Mouse (Mus musculus): ENCODE data around the gene Olfr548-ps1.
"Not testable (repeated sequence)": the region's sequence is repeated elsewhere in the genome, so short reads cannot be mapped to it uniquely, and the experiment has no call there.

Olfr548-ps1 gene

DNA sequence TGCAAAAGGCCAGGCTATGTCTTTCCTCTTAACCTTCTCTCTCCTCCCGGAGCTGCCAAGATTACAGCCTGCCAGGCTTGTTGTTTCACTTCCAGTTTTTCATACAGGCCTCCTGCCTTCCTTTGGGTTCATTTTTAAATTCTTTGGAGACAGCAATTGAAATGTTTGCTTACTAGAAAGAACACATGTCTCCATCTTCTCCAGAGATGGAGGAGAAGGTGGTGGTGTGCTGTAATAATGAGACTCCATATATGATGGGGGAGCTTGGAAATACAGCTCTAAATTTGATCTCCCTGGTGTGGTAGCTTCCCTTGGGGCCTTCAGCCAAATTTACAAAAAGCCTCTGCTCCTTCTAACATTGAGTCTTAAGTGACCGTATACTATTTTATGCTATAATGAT is at the start of gene Olfr548-ps1:
TSS of gene Olfr548-ps1 (plus strand) at position 301 of the 400 bp plus-strand sequence.
- no peak for DNase-seq

DNA sequence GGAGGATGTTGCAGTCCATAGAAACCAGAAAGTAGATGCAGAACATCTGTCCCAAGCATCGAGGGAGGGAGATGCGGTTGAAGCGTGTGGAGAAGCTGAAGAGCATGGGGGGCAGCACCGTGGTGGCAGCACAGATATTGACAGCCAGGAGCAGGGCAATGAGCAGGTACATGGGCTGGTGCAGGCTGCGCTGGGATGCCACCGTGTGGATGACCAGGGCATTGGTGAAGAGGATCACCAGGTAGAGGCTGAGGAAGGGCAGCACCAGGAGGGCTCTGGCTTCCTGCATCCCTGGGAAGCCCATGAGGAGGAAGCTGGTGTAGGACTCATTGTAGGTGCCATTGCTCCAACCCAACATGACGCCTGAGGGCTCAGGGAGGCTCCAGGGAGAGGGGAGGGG is 46.3 kb upstream of the Olfr548-ps1 start:
- DNase-seq: not testable (repeated sequence)

DNA sequence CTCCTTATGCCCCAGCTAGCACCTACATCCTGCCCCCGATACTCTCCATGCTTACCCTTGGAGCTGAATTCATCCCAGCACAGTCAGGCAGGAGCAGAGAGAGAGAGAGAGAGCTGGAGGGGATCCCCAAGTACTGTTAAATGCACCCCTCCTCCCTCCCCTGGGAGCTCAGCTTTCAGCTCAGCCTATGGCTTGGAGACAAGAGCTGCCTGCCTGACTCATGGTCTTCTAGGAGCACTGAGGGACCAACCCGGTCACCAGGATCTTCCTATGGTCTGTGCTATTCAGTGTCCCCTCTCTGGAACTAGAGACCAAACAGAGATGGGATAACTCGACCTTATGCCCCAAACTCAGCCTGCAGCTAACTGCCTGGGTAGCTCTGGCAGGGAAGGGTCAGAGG is 41.2 kb upstream of the Olfr548-ps1 start, which contains the start of gene Olfr545:
TSS of gene Olfr545 (minus strand) at position 101 of the 400 bp plus-strand sequence.
- no peak for DNase-seq

DNA sequence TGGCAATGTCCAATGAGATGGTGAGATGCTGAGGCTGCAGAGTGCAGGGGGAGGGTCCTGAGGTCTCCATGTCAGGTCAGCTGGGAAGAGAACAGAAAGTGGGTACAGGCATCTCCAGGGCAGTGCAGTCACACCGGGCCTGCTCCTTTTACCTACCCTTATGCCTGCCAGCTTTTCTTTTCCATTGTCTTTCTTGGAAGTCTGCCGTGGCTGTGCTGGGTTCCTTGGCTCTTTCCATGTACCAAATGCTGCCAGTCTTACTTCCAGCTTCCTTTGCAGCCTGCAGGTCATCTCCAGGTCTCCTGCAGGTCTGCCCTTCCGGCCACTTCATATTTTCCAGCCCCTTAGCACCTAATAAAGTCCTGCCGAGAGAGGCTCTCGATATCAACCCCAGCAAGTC is 38.7 kb upstream of the Olfr548-ps1 start:
- no peak for DNase-seq

DNA sequence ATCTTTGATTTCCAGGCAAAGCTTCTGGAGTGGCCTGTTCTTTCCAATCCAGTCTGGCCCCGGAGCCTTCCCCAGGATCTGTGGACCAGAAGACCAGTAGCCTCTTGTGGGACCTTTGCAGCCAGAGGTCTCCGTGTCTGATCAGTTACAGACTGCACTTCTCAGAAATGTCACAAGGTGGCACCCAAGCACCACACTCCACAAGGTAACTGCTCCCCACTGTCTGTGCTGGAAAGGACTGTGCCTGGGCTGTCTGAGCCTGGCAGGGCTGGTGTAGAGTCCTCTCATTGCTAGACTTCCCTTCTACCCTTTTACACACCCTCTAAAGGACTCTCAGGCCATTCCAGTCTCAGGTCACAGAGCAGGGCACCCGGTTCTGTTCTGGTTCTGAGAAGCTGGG is 33.8 kb upstream of the Olfr548-ps1 start:
- peak; percentile 76 for DNase-seq

DNA sequence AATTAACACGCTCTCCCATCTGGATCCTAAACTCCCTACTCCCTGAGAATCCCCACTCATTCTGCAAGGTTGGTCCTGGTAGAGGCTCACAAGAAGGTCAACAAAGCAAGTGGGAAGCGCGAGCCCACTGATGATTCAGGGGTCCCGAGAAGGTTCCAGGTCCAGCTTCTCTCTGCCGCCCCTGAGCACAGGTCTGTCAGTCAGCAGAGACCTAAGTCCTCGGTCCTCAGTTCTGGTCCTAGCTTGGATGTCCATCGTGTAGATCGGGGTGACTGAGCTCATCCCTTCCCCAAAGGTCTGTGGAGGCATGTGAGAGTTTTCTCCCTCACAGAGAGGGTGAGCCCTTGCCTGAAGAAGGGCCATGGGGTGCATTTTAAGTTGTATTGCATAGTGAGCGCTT is 32.6 kb upstream of the Olfr548-ps1 start:
- no peak for DNase-seq

DNA sequence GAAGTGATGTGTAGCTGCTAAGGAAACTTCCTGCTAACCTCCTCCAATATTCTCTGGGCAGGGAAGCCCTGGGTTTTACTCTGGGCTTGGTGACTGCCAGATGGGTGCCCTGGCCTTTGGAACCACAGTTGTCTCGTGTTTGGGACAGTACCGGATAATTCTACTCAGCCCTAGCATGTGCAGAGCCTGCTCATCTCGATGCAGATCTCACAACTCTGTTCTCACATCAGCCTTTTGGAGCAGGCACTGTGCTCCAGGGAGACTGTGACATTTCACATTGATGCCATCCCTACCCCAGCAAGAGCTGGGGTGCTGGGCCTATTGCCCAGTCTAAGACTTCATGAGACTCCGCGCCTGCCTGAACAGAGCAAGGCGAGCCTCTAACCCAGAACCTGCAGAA is 32.0 kb upstream of the Olfr548-ps1 start:
- no peak for DNase-seq

DNA sequence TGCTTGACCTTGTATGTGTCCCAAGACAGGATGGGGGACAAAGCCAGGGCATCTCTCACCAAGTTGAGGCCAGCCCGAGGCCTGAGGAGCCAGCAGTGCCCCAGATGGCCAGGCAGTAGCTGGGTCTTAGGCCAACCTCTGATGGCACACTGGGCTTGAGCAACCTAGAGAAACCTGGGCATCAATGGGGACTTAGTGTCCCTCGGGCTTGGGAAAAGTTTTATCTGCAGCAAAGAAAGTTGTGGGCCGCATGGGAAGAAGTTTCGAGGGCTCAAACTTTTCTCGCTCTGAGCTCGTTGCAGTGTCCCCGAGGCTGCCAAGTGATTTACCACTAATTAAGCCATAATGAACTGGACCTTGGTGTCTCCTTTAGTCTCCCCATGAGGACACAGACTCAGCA is 31.0 kb upstream of the Olfr548-ps1 start:
- no peak for DNase-seq

DNA sequence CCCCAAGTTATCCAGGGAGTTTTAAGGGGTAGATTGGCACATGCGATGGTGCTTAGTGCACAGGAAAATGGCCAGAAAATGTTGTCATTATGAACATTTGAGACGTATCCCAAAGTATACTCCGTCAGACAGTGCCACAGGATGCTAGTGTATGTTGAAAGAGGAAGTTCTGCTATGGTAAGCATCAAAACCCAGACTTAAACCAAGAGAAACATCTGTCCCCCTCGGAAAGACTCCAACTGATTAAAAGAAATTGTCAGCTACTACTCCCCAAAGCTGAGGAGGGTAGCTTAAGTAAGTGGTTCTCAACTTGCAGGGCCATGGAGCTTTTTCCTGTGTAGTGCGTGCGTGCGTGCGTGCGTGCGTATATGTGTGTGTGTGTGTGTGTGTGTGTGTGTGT is 28.8 kb upstream of the Olfr548-ps1 start:
- DNase-seq: no peak

DNA sequence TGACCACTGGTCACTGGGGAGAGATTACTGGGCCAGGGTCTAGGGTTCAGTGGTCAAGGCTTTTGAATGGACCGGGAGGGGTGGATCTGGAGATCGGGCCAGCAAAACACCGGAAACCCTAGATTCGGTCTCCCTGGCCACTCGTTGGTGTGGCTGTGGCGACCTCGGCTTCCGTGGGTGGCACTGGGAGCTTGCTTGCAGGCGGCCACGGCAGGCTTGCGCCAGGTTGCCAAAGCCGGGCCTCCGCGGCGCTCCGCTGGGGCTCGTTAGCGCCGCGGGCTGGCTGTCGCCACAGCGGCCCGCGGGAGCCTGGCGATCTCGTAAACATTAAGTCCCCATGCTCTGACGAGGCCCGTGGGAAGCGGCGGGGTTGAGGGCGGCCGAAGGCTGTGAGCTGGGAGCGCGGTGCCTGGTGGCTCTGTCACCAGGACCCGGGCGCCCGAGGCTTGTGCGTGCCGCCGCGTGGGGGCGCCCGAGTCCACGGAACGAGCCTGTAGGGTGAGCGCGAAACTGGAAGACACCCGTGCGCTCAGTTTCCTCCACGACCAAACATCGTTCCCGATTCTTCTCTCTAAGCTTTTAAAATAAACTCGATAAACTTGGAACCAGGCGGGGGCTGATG is 27.8 kb upstream of the Olfr548-ps1 start:
- DNase-seq: peak; percentile 80

DNA sequence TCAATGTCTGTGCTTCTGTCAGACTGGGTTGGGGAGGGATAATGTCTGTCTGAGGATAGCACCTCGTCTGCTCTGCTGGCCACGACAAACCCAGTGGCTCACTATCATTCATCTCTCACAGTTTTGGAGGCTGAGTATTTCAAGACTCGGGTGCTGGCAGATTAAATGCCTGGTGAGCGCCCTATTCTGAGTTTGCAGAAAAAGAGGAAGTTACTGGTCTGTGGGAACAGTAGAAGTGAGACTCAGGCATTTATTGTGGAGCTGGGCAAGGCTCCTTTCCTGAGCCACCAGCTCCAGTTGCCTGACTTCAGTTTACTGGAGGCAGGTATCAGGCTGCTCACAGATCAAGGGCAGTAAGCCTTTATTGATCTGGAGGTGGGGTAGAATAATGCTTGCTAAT is 26.6 kb upstream of the Olfr548-ps1 start:
- DNase-seq: no peak

DNA sequence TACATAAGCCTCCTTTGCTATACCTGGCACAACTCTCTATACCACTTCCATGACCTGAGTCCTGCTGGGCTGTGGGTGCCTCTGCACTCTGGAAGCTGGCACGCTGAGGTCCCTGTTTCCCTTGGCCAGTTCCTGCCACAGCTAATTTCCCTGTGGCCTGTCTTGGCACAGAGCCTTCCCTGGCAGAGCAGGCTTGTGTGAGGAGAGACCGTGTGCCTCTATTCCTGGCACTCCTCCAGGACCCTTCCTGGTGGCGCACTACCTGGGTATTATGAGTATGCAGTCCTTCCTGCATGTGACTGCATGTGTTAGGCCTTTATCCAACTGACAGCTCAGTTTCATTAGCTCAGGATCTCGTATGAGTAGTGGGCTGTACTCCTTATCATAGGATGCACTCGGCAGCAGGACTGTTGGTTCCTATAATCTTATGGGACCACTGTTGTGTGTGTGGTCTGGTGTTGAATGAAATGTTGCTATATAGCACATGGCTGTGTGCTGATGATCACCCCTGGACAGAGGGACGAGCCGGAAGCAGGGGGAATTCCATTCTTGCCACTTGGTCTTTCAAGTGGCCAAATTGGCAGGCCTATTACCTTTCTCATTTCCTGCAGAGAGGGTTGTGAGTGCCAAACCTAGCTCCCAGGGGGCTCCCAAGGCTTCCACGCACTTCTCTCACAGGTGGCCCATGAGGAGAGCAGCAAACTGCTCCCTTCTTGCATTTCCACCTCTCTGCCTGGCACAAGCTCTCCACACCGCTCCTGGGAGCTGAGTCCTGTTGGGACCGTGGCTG is 24.2 kb upstream of the Olfr548-ps1 start:
- no peak for DNase-seq

DNA sequence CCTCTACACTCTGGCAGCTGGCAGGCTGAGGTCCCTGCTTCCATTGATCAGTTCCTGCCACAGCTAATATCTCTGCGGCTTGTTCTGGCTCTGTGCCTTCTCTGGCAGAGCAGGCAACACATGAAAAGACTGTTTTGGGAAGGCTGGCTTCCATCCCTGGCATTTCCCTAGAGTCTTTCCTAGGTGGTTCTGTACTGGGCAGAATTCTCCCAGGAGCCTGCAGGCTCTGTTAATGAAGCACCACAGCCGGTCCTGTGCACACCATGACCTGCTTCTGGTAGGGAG is 23.7 kb upstream of the Olfr548-ps1 start:
- DNase-seq: no peak

DNA sequence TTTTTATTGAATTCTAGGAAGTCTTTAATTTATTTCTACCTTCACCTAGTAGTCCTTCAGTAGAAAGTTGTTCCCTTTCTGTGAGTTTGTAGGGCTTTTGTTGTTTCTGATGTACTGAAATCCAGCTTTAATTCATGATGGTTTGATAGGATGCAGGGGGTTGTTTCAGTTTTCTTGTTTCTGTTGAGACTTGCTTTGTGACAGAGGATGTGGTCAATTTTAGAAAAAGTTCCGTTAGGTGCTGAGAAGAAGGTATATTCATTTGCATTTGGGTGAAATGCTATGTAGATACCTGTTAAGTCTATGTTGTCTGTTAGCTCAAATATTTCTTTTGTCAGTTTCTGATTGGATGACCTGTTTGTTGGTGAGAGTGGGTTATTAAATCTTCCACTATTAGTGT is 11.6 kb upstream of the Olfr548-ps1 start:
- DNase-seq: no peak

DNA sequence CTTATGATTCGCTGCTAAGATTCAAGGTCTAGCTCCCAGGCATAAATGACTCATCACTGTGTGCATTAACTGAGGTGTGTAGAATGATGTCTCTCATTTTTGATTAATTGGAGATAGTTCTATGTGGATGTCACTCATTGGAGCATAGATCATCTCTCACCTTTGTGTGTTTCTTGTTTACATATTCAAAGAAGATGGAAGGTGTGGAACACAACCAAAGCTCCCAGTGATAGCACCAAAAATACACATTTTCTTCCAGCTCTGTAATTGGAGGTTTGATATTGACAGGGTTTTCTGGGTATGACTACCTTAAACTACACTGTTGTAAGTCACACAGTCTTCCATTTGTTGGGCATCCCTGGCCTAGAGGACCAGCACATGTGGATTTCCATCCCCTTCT is 6.2 kb upstream of the Olfr548-ps1 start, which contains the start of gene Olfr547:
TSS of gene Olfr547 (plus strand) at position 301 of the 400 bp plus-strand sequence.
- no peak for DNase-seq

DNA sequence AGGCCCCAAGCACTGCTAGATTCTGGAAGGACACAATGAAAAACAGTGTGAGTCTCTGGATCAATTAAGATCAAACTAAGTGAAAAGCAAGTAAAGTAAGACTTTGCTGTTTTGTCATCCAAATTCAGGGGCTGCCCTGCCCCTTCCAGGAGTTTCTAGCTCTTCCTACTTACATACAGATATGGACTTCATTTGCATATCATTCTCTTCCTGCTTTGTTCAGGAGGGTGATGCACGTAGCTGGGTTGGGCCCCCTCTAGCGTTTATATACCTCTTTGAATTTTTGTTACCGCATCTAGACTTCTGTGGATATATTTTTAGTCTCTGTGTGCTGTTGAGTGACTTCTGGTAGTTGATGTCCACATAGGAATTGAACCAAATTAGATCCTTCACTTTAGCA is 555 bp downstream of the Olfr548-ps1 start:
- no peak for DNase-seq

DNA sequence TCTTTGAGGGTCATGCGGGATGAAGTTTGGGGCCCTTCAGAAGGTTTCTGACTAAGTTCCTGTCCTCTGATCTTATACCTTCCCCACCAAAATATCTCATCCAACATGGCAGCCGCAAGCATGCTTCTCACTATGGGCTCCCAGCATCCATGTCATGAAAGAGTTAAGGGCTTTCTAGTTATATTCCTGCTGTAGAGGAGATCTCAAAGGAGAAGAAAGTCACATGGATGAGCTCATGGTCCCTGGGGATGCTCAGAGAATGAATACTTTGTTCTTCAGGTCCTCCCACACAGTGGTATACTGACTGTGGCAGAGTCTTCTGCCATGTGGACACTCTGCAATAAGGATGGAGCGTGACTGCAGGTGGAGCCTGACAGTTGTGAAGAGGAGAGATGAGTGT is 8.9 kb downstream of the Olfr548-ps1 start, which contains the start of gene Olfr549:
TSS of gene Olfr549 (plus strand) at position 301 of the 400 bp plus-strand sequence.
- DNase-seq: no peak

DNA sequence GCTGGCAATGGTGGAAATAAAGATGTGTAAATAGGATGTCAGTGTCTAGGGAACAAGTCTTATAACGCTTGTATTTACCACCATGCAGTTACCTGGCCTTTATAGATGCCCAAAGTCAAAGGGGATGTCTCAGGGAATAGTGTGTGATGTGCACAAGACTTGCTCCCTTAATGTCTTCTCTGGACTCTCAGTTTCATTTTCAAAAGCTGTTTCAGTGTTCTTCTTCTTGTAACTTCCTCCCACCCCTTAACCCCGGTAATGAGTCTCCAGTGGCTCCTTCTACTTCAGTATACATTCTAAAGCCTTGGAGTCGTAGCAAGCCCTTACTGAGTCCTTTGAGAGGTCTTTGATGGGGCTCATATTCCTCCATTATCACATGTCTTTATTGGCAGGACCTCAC is 12.6 kb downstream of the Olfr548-ps1 start:
- no peak for DNase-seq

DNA sequence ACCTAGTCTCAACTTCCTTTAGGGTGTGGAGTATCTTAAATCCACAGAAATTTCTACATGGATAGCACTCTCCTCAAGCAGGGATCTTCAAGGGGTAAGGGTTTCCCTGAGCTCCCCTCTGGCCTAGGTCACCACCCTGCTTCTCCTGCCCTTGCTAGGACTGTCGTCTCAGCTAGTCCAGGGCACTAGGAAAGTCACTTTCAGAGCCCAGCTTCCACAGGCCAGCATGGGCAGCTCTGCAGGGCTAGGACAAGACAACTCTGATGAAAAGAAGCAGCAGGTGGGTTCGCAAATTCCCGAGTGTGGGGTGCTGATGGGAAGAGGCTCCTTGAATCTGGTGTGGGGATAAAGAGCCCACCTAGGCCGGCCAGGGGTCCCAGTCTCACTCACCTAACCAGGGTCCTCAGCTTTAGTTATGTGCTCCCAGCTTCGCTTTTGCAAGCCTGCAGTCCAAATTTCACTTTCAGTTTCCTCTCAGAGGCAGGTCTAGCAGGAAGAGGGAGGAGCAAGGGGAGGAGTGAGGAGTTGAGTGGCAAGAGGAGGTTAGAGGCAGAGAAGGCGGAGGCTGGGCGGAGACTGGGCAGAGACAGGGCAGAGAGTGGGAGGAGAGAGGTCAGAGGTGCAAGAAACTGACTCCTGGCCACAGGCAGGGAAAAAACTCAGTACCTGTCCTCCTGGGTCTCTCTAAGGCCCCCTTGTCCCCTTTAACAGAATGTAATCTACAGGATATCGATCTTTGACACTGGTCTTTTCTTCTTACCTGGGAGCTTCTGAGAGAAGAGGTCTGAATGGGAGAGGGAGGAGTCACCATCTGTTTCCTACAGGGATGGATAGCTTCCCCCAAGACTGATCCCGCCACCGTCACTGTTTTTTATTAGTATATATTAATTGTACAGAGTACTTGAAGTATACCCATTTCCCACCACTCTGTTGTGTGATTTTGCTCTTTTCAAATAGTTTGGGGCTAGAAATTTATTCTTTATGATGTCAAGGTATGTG is 24.6 kb downstream of the Olfr548-ps1 start, which contains the start of gene Trim21:
TSS of gene Trim21 (minus strand) at position 488 of the 999 bp plus-strand sequence.
- peak; percentile 71 for DNase-seq

DNA sequence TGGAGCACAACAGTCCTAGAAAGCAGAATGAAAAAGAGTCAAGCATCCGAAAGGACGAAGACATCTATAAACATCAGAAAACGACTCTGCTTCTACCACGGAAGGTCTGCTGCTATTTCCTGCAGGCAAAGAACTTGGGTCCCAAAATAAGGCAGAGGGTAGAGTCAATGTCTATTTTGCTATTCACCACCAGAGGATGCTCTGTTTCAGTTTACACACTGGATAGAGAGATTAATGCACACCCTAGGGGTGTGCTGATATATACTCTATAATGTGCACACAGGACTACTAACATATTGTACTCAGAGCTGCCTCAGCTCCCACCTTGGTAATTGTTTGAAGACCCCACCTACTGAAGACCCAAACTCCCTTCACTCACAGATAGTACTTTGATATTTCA is 25.5 kb downstream of the Olfr548-ps1 start:
- no peak for DNase-seq

DNA sequence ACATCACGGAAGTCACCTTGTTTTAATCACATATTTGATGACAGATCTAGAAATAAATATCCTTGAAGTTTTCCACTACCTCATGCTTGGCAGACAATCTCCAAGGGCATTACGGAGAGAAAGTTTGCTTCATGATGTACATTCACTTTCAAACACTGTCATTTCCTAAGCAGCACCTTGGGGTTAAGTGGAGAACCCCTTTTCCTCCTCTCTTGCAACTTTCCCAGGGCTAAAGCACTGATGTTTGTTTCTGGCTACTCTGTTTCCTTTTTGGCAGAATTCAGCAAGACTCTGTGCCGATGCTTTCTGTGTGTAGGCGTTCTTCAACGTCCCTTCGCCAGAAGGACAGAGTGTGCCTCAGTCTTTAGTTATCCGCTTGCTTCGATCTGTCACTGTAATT is 30.4 kb downstream of the Olfr548-ps1 start, which contains the start of gene Olfr550:
TSS of gene Olfr550 (plus strand) at position 301 of the 400 bp plus-strand sequence.
- DNase-seq: no peak

DNA sequence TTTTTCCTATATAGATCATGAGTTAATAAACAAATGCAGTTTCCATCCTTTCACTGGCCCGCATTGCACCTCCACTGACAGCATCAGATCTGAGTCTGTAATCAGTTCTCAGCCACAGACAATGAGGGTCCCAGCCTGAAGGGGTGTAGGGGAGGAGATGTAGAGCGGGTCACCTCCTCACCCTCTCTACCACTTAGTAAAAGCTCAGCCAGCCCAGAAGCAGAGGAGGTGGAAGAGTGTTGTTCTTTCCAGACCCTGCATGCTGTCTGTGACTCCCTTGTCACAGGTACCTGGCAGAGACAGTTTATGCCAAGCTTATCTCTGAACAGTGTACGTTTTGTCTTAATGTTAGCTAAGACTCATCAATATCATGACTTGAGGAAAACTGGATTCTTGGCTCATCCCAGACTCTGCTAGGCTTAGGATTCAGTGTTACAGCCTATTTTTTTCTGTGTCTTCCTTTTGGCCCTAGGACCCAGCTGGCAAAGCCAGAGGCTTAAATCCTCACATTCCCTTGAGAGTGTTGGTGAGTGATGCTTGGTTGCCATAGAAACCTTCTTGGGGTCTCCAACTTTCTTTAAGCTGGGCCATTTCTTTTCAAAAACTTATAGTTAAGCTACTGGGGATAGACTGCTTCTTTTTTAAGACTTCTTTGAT is 32.6 kb downstream of the Olfr548-ps1 start:
- DNase-seq: no peak

Data from right cerebral cortex, adult 18-20 months (tissue).